Mouse (Mus musculus) liver, postnatal 0 days (tissue): ENCODE results near the gene Meox1. TPM values are rescaled to one million over a fixed set of nuclear protein-coding genes. Genes with fewer than 3 reads are reported as not detected.

Source experiments
- ATAC-seq: fragments of 200-750 bp; cut with Nextera tagmentation; 2 replicates; pipeline ENCODE4 v1.8.0; 2017; ENCODE audit warnings: mild to moderate bottlenecking, moderate library complexity
- DNase-seq: peaks from one replicate; pipeline ENCODE4 v3.0.0-alpha.2; 2016
- H3K27ac ChIP-seq: fragments of 300-500 bp; sonication (generic); 2 replicates; pipeline ENCODE4 v1.5.1; 2014; ENCODE audit warnings: antibody characterized with exemption, moderate library complexity, mild to moderate bottlenecking, low read depth
- H3K27me3 ChIP-seq: fragments of 300-500 bp; sonication (generic); 2 replicates; pipeline ENCODE4 v1.6.1; 2014; ENCODE audit warnings: low read length, control low read depth, mixed read lengths; ENCODE audit not compliant: insufficient read depth
- H3K36me3 ChIP-seq: fragments of 300-500 bp; sonication (generic); replicated peaks from 2 replicates; pipeline ENCODE4 v1.6.1; 2014; ENCODE audit warnings: mild to moderate bottlenecking, control low read depth, low read length, moderate library complexity, mixed read lengths; ENCODE audit not compliant: insufficient read depth
- H3K4me1 ChIP-seq: fragments of 300-500 bp; sonication (generic); 2 replicates; pipeline ENCODE4 v1.6.1; 2014; ENCODE audit warnings: antibody characterized with exemption, mild to moderate bottlenecking, control low read depth; ENCODE audit not compliant: insufficient read depth
- H3K4me2 ChIP-seq: fragments of 300-500 bp; sonication (generic); 2 replicates; pipeline ENCODE4 v1.6.1; 2014; ENCODE audit warnings: low read depth, mild to moderate bottlenecking, low read length, moderate library complexity, mixed read lengths
- H3K4me3 ChIP-seq: fragments of 300-500 bp; sonication (generic); 2 replicates; pipeline ENCODE4 v1.5.1; 2014; ENCODE audit warnings: low read depth, low read length
- H3K9ac ChIP-seq: fragments of 300-500 bp; sonication (generic); replicated peaks from 2 replicates; pipeline ENCODE4 v1.6.1; 2014; ENCODE audit warnings: mild to moderate bottlenecking, moderate library complexity
- H3K9me3 ChIP-seq: fragments of 300-500 bp; sonication (generic); 2 replicates; pipeline ENCODE4 v1.6.1; 2016; ENCODE audit warnings: mild to moderate bottlenecking, control low read depth, low read length, mixed read lengths
- CTCF ChIP-seq: sonication (generic); IDR thresholded peaks from 2 replicates; pipeline ENCODE4 v1.5.1; 2016; ENCODE audit warnings: antibody characterized with exemption, low read depth
- EP300 ChIP-seq: IDR thresholded peaks from 2 replicates; pipeline ENCODE4 v1.6.1; 2016; ENCODE audit warnings: antibody characterized with exemption, low read depth, mild to moderate bottlenecking
- WGBS: fragments of 180-500 bp; shearing (Covaris S2); extraction: QIAGEN DNeasy Blood & Tissue Kit; methylation state at CpG from one replicate; pipeline ENCODE4 v1.1.7; 2014; ENCODE audit not compliant: insufficient replicate concordance; 5-methylcytosine and 5-hydroxymethylcytosine counted together
- polyA plus RNA-seq: library from polyadenylated mRNA; unstranded; fragments of >200 nt; fragmentation: Nextera tagmentation; extraction: Ambion mirVana; gene quantifications from 2 replicates; pipeline ENCODE4 v1.2.1, GENCODE M21; 2015

The Meox1 gene
- polyA plus RNA-seq, 1 experiment from 2014 or later: 0.05 TPM

GRCm38 (mm10) chr11:101919660-101920059 is 25.5 kb upstream of the Meox1 start:
- Histone ChIP-seq H3K4me2 (no peak overlapping the region), H3K9me3 (no peaks in the 10 kb centered on the region), H3K36me3 (no peaks in the 10 kb centered on the region), H3K4me3 (no peak overlapping the region), H3K9ac (no peak overlapping the region), H3K4me1 (no peaks in the 10 kb centered on the region), H3K27me3 (peaks cover 6% of the 10 kb centered on the region; the same call in 1 of the 2 replicates), H3K27ac (no peak overlapping the region)
- WGBS: under 1% methylated on average over 6 of the region's 6 CpGs
- DNase-seq: peak; percentile 83
- TF ChIP-seq CTCF (peak; percentile 99), EP300 (no peak)
- ATAC-seq: peak; percentile 23; the same call in 1 of the 2 replicates

- no peaks in the 10 kb centered on the region for H3K4me1 ChIP-seq
- no peak for TF ChIP-seq EP300
- TF ChIP-seq CTCF: no peak
- no peak overlapping the region for H3K27ac ChIP-seq
- no peak overlapping the region for H3K4me2 ChIP-seq
- 56% methylated on average over 3 of the region's 3 CpGs for WGBS
- no peaks in the 10 kb centered on the region for H3K9me3 ChIP-seq
- no peak for ATAC-seq
- DNase-seq: no peak
- H3K36me3 ChIP-seq: no peaks in the 10 kb centered on the region
- no peak overlapping the region for H3K9ac ChIP-seq
- H3K4me3 ChIP-seq: no peak overlapping the region
- peaks cover 6% of the 10 kb centered on the region; the same call in 1 of the 2 replicates for H3K27me3 ChIP-seq
Measured at GRCm38 (mm10) chr11:101918609-101919008, 24.4 kb upstream of the Meox1 start.

GRCm38 (mm10) chr11:101916772-101917171 is 22.6 kb upstream of the Meox1 start:
- ATAC-seq (no peak), DNase-seq (no peak)
- Histone ChIP-seq H3K4me2 (no peak overlapping the region), H3K9ac (no peak overlapping the region), H3K4me3 (no peak overlapping the region), H3K4me1 (no peaks in the 10 kb centered on the region), H3K27me3 (peaks cover 8% of the 10 kb centered on the region; the same call in 1 of the 2 replicates), H3K27ac (no peak overlapping the region), H3K9me3 (no peaks in the 10 kb centered on the region), H3K36me3 (no peaks in the 10 kb centered on the region)
- 69% methylated on average over 3 of the region's 3 CpGs for WGBS
- TF ChIP-seq CTCF (peak; percentile 27; the same call in 1 of the 2 replicates), EP300 (no peak)

- WGBS: 53% methylated on average over 8 of the region's 8 CpGs
- ATAC-seq: no peak
Measured at GRCm38 (mm10) chr11:101913591-101913990, 19.4 kb upstream of the Meox1 start.

GRCm38 (mm10) chr11:101911855-101912579 is 17.8 kb upstream of the Meox1 start:
- H3K4me2 ChIP-seq: no peak overlapping the region
- no peak overlapping the region for H3K27ac ChIP-seq
- peak; percentile 45 for DNase-seq
- TF ChIP-seq CTCF (peak; percentile 64), EP300 (no peak)
- H3K27me3 ChIP-seq: peaks cover 6% of the 10 kb centered on the region; the same call in 1 of the 2 replicates
- H3K9me3 ChIP-seq: no peaks in the 10 kb centered on the region
- H3K4me3 ChIP-seq: no peak overlapping the region
- 48% methylated on average over 4 of the region's 4 CpGs for WGBS
- no peaks in the 10 kb centered on the region for H3K36me3 ChIP-seq
- no peaks in the 10 kb centered on the region for H3K4me1 ChIP-seq
- no peak for ATAC-seq
- no peak overlapping the region for H3K9ac ChIP-seq

More at GRCm38 (mm10) chr11:101913591-101913990, 19.4 kb upstream of the Meox1 start:
- Histone ChIP-seq H3K27me3 (peaks cover 6% of the 10 kb centered on the region), H3K4me2 (no peak overlapping the region), H3K27ac (no peak overlapping the region), H3K4me1 (no peaks in the 10 kb centered on the region), H3K9ac (no peak overlapping the region), H3K36me3 (no peaks in the 10 kb centered on the region), H3K9me3 (no peaks in the 10 kb centered on the region), H3K4me3 (no peak overlapping the region)
- TF ChIP-seq EP300: no peak
- TF ChIP-seq CTCF: peak; percentile 22; the same call in 1 of the 2 replicates
- no peak for DNase-seq

- 0 out of 2 replicates have a peak, but pooled peaks have one; percentile 45 for ATAC-seq
- no peak overlapping the region for H3K4me3 ChIP-seq
- no peak overlapping the region for H3K4me2 ChIP-seq
Measured at GRCm38 (mm10) chr11:101910230-101910946, 16.2 kb upstream of the Meox1 start.

More at GRCm38 (mm10) chr11:101910230-101910946, 16.2 kb upstream of the Meox1 start:
- Histone ChIP-seq H3K9me3 (no peaks in the 10 kb centered on the region), H3K27me3 (peaks cover 6% of the 10 kb centered on the region; the same call in 1 of the 2 replicates), H3K27ac (no peak overlapping the region), H3K4me1 (no peaks in the 10 kb centered on the region), H3K9ac (no peak overlapping the region), H3K36me3 (no peaks in the 10 kb centered on the region)
- 24% methylated on average over 21 of the region's 21 CpGs for WGBS
- TF ChIP-seq EP300: no peak
- TF ChIP-seq CTCF: peak; percentile 89
- peak; percentile 85 for DNase-seq
